8 mouse cellular contexts compared by ENCODE assay signal in the genomic region with DNA sequence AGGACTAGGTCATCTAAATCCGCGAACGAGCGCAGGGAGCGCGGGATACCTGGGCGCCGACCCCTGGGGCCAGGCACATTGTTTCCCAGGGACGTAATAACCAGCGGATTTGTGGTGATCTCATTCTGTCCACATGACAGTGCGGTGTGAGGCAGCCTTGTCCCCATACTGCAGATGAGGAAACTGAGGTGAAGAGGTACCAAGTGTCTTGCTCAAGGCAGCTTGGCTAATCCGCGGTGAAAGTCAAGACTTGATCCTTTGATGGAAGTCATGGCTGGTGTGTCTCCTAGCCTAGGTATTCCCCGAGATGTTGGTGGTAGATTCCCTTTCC. TPM values are rescaled to one million over a fixed set of nuclear protein-coding genes. Genes with fewer than 3 reads are reported as not detected.
DNase-seq lines count a peak whose midpoint lies in the region; ATAC-seq and TF ChIP-seq lines count a peak whose summit lies in the region.

No protein-coding gene starts in this region.

- H3K9ac ChIP-seq in kidney, postnatal 0 days (ENCODE audit: low read depth, low read length), result peak overlapping the region; percentile 91
- H3K9ac ChIP-seq in intestine, embryonic 15.5 days, result peak overlapping the region; percentile 82

- H3K27ac ChIP-seq in kidney, postnatal 0 days, result no peak overlapping the region
- H3K27ac ChIP-seq in cortical plate, adult 2 months (ENCODE audit: insufficient read depth, low read length), result peak overlapping the region; percentile 86
- H3K27ac ChIP-seq in intestine, embryonic 15.5 days, result peak overlapping the region; percentile 83; the same call in 1 of the 2 replicates

- no peak for ATAC-seq in kidney, postnatal 0 days (replicated peaks; ENCODE audit: low FRiP score, low read depth)
- no peak for ATAC-seq in intestine, embryonic 15.5 days
- 0 out of 2 replicates have a peak, but pooled peaks have one; percentile 2 for ATAC-seq in monocyte, adult 5-6 weeks (replicated peaks; ENCODE audit: insufficient number of reproducible peaks, low FRiP score, low TSS enrichment, poor library complexity, severe bottlenecking)

- H3K9me3 ChIP-seq in kidney, postnatal 0 days (replicated peaks; ENCODE audit: low read length), result no peaks in the 10 kb centered on the region
- H3K9me3 ChIP-seq in intestine, embryonic 15.5 days, result no peaks in the 10 kb centered on the region

- no peak for TF ChIP-seq POLR2A in cortical plate, adult 2 months (IDR thresholded peaks at IDR 0.05; ENCODE audit: extremely low read depth, insufficient read depth, low read length)

- peak overlapping the region; percentile 90 for H3K4me3 ChIP-seq in kidney, postnatal 0 days (replicated peaks; ENCODE audit: low read depth, low read length)
- peak overlapping the region; percentile 98 for H3K4me3 ChIP-seq in cortical plate, adult 2 months (ENCODE audit: insufficient read depth, low read length)
- H3K4me3 ChIP-seq in intestine, embryonic 15.5 days (replicated peaks), result peak overlapping the region; percentile 78

- DNase-seq in kidney, postnatal 0 days (ENCODE audit: low spot score), result no peak
- no peak for DNase-seq in kidney, adult 9 months
- no peak for DNase-seq in layer of hippocampus, adult 9-10 months (ENCODE audit: low spot score)
- DNase-seq in adrenal gland, postnatal 4 days (ENCODE audit: low spot score in 2 of 2), result no peak
- DNase-seq in right cerebral cortex, postnatal 36 days (ENCODE audit: low spot score in 2 of 2), result no peak

- no peak for TF ChIP-seq CTCF in kidney, postnatal 0 days (IDR thresholded peaks at IDR 0.05; ENCODE audit: low read depth)
- no peak for TF ChIP-seq CTCF in cortical plate, adult 2 months (IDR thresholded peaks at IDR 0.05; ENCODE audit: extremely low read depth, insufficient read depth, low read length)

- peak overlapping the region; percentile 93 for H3K4me2 ChIP-seq in kidney, postnatal 0 days (ENCODE audit: low read length)
- H3K4me2 ChIP-seq in intestine, embryonic 15.5 days (replicated peaks), result peak overlapping the region; percentile 94

- WGBS in kidney, postnatal 0 days, result 5% methylated on average over 14 of the region's 14 CpGs
- 8% methylated on average over 14 of the region's 14 CpGs for WGBS in intestine, embryonic 15.5 days

- no peaks in the 10 kb centered on the region for H3K36me3 ChIP-seq in kidney, postnatal 0 days (ENCODE audit: insufficient read depth, low read length)
- H3K36me3 ChIP-seq in intestine, embryonic 15.5 days, result no peaks in the 10 kb centered on the region

- no peaks in the 10 kb centered on the region for H3K27me3 ChIP-seq in kidney, postnatal 0 days (ENCODE audit: insufficient read depth, low read length)
- no peaks in the 10 kb centered on the region for H3K27me3 ChIP-seq in intestine, embryonic 15.5 days (replicated peaks)

- peaks cover 47% of the 10 kb centered on the region for H3K4me1 ChIP-seq in kidney, postnatal 0 days (replicated peaks; ENCODE audit: insufficient read depth, low read length)
- peaks cover 8% of the 10 kb centered on the region for H3K4me1 ChIP-seq in cortical plate, adult 2 months (ENCODE audit: control insufficient read depth, insufficient read depth, low read length)
- H3K4me1 ChIP-seq in intestine, embryonic 15.5 days (replicated peaks), result peaks cover 41% of the 10 kb centered on the region

RNA-seq across cellular contexts. Expression of a gene that starts 27.3 kb away (rescaled TPM):
- 0.04 TPM in 1 of 2 replicates, not detected in the other for polyA plus RNA-seq in kidney, postnatal 0 days (2015; fragmentation: Nextera tagmentation; extraction: Ambion mirVana)
- polyA plus RNA-seq in cortical plate, adult 2 months (2012; rRNA removed), result not detected in 2 replicates
- polyA plus RNA-seq in intestine, embryonic 15.5 days (2015; fragmentation: Nextera tagmentation; extraction: Ambion mirVana), result not detected in 2 replicates
- 1.4 TPM in 1 of 3 replicates, not detected in the others for total RNA-seq in monocyte, adult 5-6 weeks (2017)
- total RNA-seq in adrenal gland, postnatal 4 days (2021), result not detected

RNA-seq across cellular contexts. Expression of a gene that starts 45.3 kb away (rescaled TPM):
- polyA plus RNA-seq in kidney, postnatal 0 days (2015; fragmentation: Nextera tagmentation; extraction: Ambion mirVana), result 4.8 and 5.1 TPM in 2 replicates
- polyA plus RNA-seq in cortical plate, adult 2 months (2012; rRNA removed), result 9.4 and 10.4 TPM in 2 replicates
- polyA plus RNA-seq in intestine, embryonic 15.5 days (2015; fragmentation: Nextera tagmentation; extraction: Ambion mirVana), result 2.9 and 3.2 TPM in 2 replicates
- 11.1 to 19.2 TPM (median 11.7 TPM) in 3 replicates for total RNA-seq in monocyte, adult 5-6 weeks (2017)
- 10 to 100 TPM; 17.6 to 17.8 TPM for total RNA-seq in adrenal gland, postnatal 4 days (2021)

RNA-seq across cellular contexts. Expression of a gene that starts 47.0 kb away (rescaled TPM):
- 91.0 and 106 TPM in 2 replicates for polyA plus RNA-seq in kidney, postnatal 0 days (2015; fragmentation: Nextera tagmentation; extraction: Ambion mirVana)
- polyA plus RNA-seq in cortical plate, adult 2 months (2012; rRNA removed), result 20.6 and 22.8 TPM in 2 replicates
- polyA plus RNA-seq in intestine, embryonic 15.5 days (2015; fragmentation: Nextera tagmentation; extraction: Ambion mirVana), result 14.4 and 17.1 TPM in 2 replicates
- total RNA-seq in monocyte, adult 5-6 weeks (2017), result 4.5 to 8.5 TPM (median 6.2 TPM) in 3 replicates
- 10 to 100 TPM; 41.8 to 43.4 TPM for total RNA-seq in adrenal gland, postnatal 4 days (2021)
